Comparison of ENCODE assay signal across 8 mouse cellular contexts in genomic region chr3:37769268-37769756, GRCm38 (mm10). TPM values are rescaled to one million over a fixed set of nuclear protein-coding genes. Genes with fewer than 3 reads are reported as not detected.
DNase-seq lines count a peak whose midpoint lies in the region; ATAC-seq lines count a peak whose summit lies in the region.

No protein-coding gene starts in this region.

- H3K4me3 ChIP-seq in embryonic facial prominence, embryonic 14.5 days (ENCODE audit: low read depth, low read length) = no peak overlapping the region
- H3K4me3 ChIP-seq in heart, embryonic 13.5 days = no peak overlapping the region
- H3K4me3 ChIP-seq in kidney, embryonic 14.5 days (ENCODE audit: low read length) = no peak overlapping the region
- no peak overlapping the region for H3K4me3 ChIP-seq in limb, embryonic 11.5 days (ENCODE audit: low read depth, low read length)
- H3K4me3 ChIP-seq in stomach, embryonic 16.5 days (replicated peaks; ENCODE audit: low read length) = no peak overlapping the region

- H3K4me1 ChIP-seq in embryonic facial prominence, embryonic 14.5 days (ENCODE audit: control insufficient read depth, insufficient read depth, low read length) = peaks cover 20% of the 10 kb centered on the region
- peaks cover 46% of the 10 kb centered on the region for H3K4me1 ChIP-seq in heart, embryonic 13.5 days
- H3K4me1 ChIP-seq in kidney, embryonic 14.5 days (ENCODE audit: control insufficient read depth, insufficient read depth, low read length) = peaks cover 29% of the 10 kb centered on the region; the same call in 1 of the 2 replicates
- peaks cover 7% of the 10 kb centered on the region; the same call in 1 of the 2 replicates for H3K4me1 ChIP-seq in limb, embryonic 11.5 days (ENCODE audit: control insufficient read depth, insufficient read depth, low read length)
- peaks cover 37% of the 10 kb centered on the region for H3K4me1 ChIP-seq in stomach, embryonic 16.5 days (ENCODE audit: control insufficient read depth, insufficient read depth, low read length)

- DNase-seq in 3T3-L1 (ENCODE audit: low read depth, low spot score) = peak; percentile 15
- peak; percentile 77 for DNase-seq in adrenal gland, postnatal 10 days
- peak; percentile 91 for DNase-seq in embryonic facial prominence, embryonic 14.5 days (ENCODE audit: low spot score)
- DNase-seq in limb, embryonic 11.5 days (ENCODE audit: low spot score) = no peak
- peak; percentile 36 for DNase-seq in mesoderm, embryonic 11.5 days (ENCODE audit: low read depth, low spot score)

- peak overlapping the region; percentile 10; the same call in 1 of the 2 replicates for H3K4me2 ChIP-seq in embryonic facial prominence, embryonic 14.5 days (ENCODE audit: low read depth, low read length)
- H3K4me2 ChIP-seq in heart, embryonic 13.5 days = peak overlapping the region; percentile 47
- H3K4me2 ChIP-seq in kidney, embryonic 14.5 days (replicated peaks; ENCODE audit: low read depth, low read length) = no peak overlapping the region; the same call in 1 of the 2 replicates
- no peak overlapping the region for H3K4me2 ChIP-seq in limb, embryonic 11.5 days (ENCODE audit: low read depth, severe bottlenecking)
- no peak overlapping the region for H3K4me2 ChIP-seq in stomach, embryonic 16.5 days (ENCODE audit: low read depth, low read length)

- no peaks in the 10 kb centered on the region for H3K9me3 ChIP-seq in embryonic facial prominence, embryonic 14.5 days (ENCODE audit: control insufficient read depth, low read length)
- H3K9me3 ChIP-seq in heart, embryonic 13.5 days = no peaks in the 10 kb centered on the region
- H3K9me3 ChIP-seq in kidney, embryonic 14.5 days (ENCODE audit: control insufficient read depth, low read length) = no peaks in the 10 kb centered on the region
- no peaks in the 10 kb centered on the region for H3K9me3 ChIP-seq in limb, embryonic 11.5 days (ENCODE audit: control insufficient read depth, low read length)
- H3K9me3 ChIP-seq in stomach, embryonic 16.5 days (replicated peaks; ENCODE audit: control insufficient read depth, low read length) = no peaks in the 10 kb centered on the region

- ATAC-seq in embryonic facial prominence, embryonic 14.5 days (ENCODE audit: low read depth) = peak; percentile 92
- peak; percentile 29; the same call in 1 of the 2 replicates for ATAC-seq in heart, embryonic 13.5 days (ENCODE audit: extremely low read depth, insufficient number of reproducible peaks, low FRiP score, low TSS enrichment)
- peak; percentile 83 for ATAC-seq in kidney, embryonic 14.5 days (ENCODE audit: low FRiP score, low TSS enrichment)
- peak; percentile 44; the same call in 1 of the 2 replicates for ATAC-seq in limb, embryonic 11.5 days (ENCODE audit: insufficient number of reproducible peaks, low FRiP score, low TSS enrichment, low read depth)
- peak; percentile 63 for ATAC-seq in stomach, embryonic 16.5 days (ENCODE audit: insufficient read depth, low FRiP score)

- H3K36me3 ChIP-seq in embryonic facial prominence, embryonic 14.5 days (ENCODE audit: control insufficient read depth, insufficient read depth, low read length) = no peaks in the 10 kb centered on the region
- H3K36me3 ChIP-seq in heart, embryonic 13.5 days = no peaks in the 10 kb centered on the region
- no peaks in the 10 kb centered on the region for H3K36me3 ChIP-seq in kidney, embryonic 14.5 days (ENCODE audit: control insufficient read depth, insufficient read depth, low read length)
- no peaks in the 10 kb centered on the region for H3K36me3 ChIP-seq in limb, embryonic 11.5 days (ENCODE audit: control insufficient read depth, insufficient read depth, low read length)
- H3K36me3 ChIP-seq in stomach, embryonic 16.5 days (ENCODE audit: control insufficient read depth, insufficient read depth, low read length) = no peaks in the 10 kb centered on the region

- peak overlapping the region; percentile 72 for H3K27ac ChIP-seq in embryonic facial prominence, embryonic 14.5 days (replicated peaks; ENCODE audit: low read depth, low read length)
- H3K27ac ChIP-seq in heart, embryonic 13.5 days (replicated peaks) = peak overlapping the region; percentile 85
- H3K27ac ChIP-seq in kidney, embryonic 14.5 days (ENCODE audit: low read depth, low read length) = peak overlapping the region; percentile 68
- no peak overlapping the region for H3K27ac ChIP-seq in limb, embryonic 11.5 days (replicated peaks; ENCODE audit: low read depth, low read length)
- peak overlapping the region; percentile 83 for H3K27ac ChIP-seq in stomach, embryonic 16.5 days (ENCODE audit: low read length)

- no peak overlapping the region; the same call in 1 of the 2 replicates for H3K9ac ChIP-seq in embryonic facial prominence, embryonic 14.5 days (ENCODE audit: low read depth, low read length)
- H3K9ac ChIP-seq in heart, embryonic 13.5 days = peak overlapping the region; percentile 5; the same call in 1 of the 2 replicates
- no peak overlapping the region for H3K9ac ChIP-seq in kidney, embryonic 14.5 days (ENCODE audit: low read depth, low read length)
- H3K9ac ChIP-seq in limb, embryonic 11.5 days (ENCODE audit: low read length) = no peak overlapping the region
- H3K9ac ChIP-seq in stomach, embryonic 16.5 days (ENCODE audit: low read length) = 0 out of 2 replicates have a peak overlapping the region, but pooled peaks have one; percentile 4

- H3K27me3 ChIP-seq in embryonic facial prominence, embryonic 14.5 days (replicated peaks; ENCODE audit: control insufficient read depth, insufficient read depth, low read length) = no peaks in the 10 kb centered on the region
- no peaks in the 10 kb centered on the region for H3K27me3 ChIP-seq in heart, embryonic 13.5 days (replicated peaks)
- no peaks in the 10 kb centered on the region for H3K27me3 ChIP-seq in kidney, embryonic 14.5 days (ENCODE audit: control insufficient read depth, insufficient read depth, low read length)
- no peaks in the 10 kb centered on the region for H3K27me3 ChIP-seq in limb, embryonic 11.5 days (ENCODE audit: control insufficient read depth, insufficient read depth, low read length)
- H3K27me3 ChIP-seq in stomach, embryonic 16.5 days (ENCODE audit: control insufficient read depth, insufficient read depth, low read length) = no peaks in the 10 kb centered on the region

- WGBS in embryonic facial prominence, embryonic 14.5 days = 13% methylated on average over 5 of the region's 5 CpGs
- WGBS in heart, embryonic 13.5 days = 13% methylated on average over 5 of the region's 5 CpGs
- WGBS in kidney, embryonic 14.5 days = 6% methylated on average over 5 of the region's 5 CpGs
- 42% methylated on average over 5 of the region's 5 CpGs for WGBS in limb, embryonic 11.5 days
- WGBS in stomach, embryonic 16.5 days = 24% methylated on average over 5 of the region's 5 CpGs

RNA-seq across cellular contexts. Expression of gene Gm5148, which starts 45.0 kb away (rescaled TPM):
- total RNA-seq in adrenal gland, postnatal 10 days (2021) = 1 to 10 TPM in 1 of 2 experiments, under 1 TPM in 1; 0.39 to 1.1 TPM
- 5.6 and 5.8 TPM in 2 replicates for polyA plus RNA-seq in embryonic facial prominence, embryonic 14.5 days (2014; fragmentation: Nextera tagmentation; extraction: Ambion mirVana)
- 3.1 and 3.2 TPM in 2 replicates for polyA plus RNA-seq in heart, embryonic 13.5 days (2015; fragmentation: Nextera tagmentation; extraction: Ambion mirVana)
- polyA plus RNA-seq in kidney, embryonic 14.5 days (2014; fragmentation: Nextera tagmentation; extraction: Ambion mirVana) = 8.1 and 9.4 TPM in 2 replicates
- polyA plus RNA-seq in limb, embryonic 11.5 days (2014; fragmentation: Nextera tagmentation; extraction: Ambion mirVana) = 5.6 and 6.0 TPM in 2 replicates
- 5.5 and 6.3 TPM in 2 replicates for polyA plus RNA-seq in stomach, embryonic 16.5 days (2015; fragmentation: Nextera tagmentation; extraction: Ambion mirVana)

Comparison
In these comparisons a context has a peak if more than half of its experiments do, and no peak if none do; other contexts are left out.
1. ATAC-seq: peak in every context shown above with its lines; median percentile 92 in embryonic facial prominence, embryonic 14.5 days; 83 in kidney, embryonic 14.5 days; 63 in stomach, embryonic 16.5 days; 44 in limb, embryonic 11.5 days; 29 in heart, embryonic 13.5 days.
2. H3K4me2 ChIP-seq: peak in embryonic facial prominence, embryonic 14.5 days (single experiment) and heart, embryonic 13.5 days (single experiment); none in kidney, embryonic 14.5 days (single experiment), limb, embryonic 11.5 days (single experiment) and stomach, embryonic 16.5 days (single experiment).
3. H3K9ac ChIP-seq: peak in heart, embryonic 13.5 days (single experiment) and stomach, embryonic 16.5 days (single experiment); none in embryonic facial prominence, embryonic 14.5 days (single experiment), kidney, embryonic 14.5 days (single experiment) and limb, embryonic 11.5 days (single experiment).